Mouse (Mus musculus): Measurements from ENCODE around the gene Slc35d3.

Slc35d3 gene

GRCm38 (mm10) chr10:19850998-19851691, at the start of gene Slc35d3:
TSS of gene Slc35d3 (minus strand) at chr10:19851459.
- DNase-seq (ENCODE audit: low read depth), result no peak

GRCm38 (mm10) chr10:19900191-19900590, 48.9 kb upstream of the Slc35d3 start:
- no peak for DNase-seq (ENCODE audit: low read depth)

DNA sequence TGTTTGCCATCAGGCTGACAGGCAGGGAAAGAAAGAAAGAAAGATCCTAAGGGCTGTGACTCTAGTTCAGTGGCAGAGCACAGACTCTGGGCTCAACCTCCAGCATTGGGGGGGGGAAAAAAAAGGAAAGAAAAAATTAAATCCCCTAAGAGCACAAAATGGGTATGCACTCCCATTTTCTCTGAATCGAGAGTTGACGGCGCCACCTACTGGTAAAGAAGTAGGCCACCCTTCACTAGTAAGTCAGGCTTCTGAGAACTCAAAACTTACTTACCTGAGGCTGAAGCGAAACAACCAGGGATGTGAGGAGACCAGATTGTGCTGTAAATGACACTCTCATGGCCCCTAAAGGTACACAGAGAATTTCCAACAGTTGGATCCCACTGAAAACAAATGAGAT, 42.7 kb upstream of the Slc35d3 start:
- DNase-seq (ENCODE audit: low read depth), result no peak

- DNase-seq (ENCODE audit: low read depth), result no peak
These were observed 41.9 kb upstream of the Slc35d3 start for GRCm38 (mm10) chr10:19893146-19893545.

DNA sequence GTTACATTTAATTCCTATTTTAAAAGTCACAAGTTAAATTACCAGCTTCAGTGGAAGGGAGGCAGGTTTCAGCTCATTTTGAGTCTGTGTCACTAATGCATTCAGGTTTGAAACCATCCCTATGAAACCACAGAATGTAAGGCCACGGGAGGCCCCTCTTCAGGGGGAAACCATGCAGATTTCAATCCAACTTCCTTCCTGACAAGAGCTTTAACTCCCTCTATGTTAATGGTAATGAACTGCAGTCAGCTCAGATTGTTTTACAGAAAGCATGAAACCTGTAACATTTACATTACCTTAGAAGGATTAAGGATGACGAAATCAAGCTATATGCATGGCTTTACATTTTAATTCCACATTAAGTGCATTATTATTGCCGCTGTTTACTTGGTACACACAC, 40.4 kb upstream of the Slc35d3 start:
- no peak for DNase-seq (ENCODE audit: low read depth)

- DNase-seq (ENCODE audit: low read depth), result no peak
These were observed 38.6 kb upstream of the Slc35d3 start for GRCm38 (mm10) chr10:19889908-19890307.

DNA sequence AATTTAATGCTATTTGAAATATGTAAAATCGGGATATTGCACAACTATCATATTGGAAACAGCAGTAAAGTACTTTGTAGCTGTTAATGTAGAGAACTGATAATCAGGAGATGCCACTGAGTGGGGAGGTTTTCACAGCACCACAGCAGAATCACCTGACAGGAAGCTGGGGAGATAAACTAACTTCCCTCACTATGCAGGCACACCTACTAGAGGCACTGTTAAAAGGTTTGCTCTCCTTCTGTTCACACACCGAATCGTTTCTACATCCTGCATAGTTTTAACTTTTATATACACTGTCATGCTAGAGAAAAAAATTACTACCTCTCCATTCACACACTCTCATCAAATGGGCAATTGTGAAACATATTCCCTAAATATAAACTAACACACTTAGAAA, 35.0 kb upstream of the Slc35d3 start:
- no peak for DNase-seq (ENCODE audit: low read depth)

- DNase-seq (ENCODE audit: low read depth), result no peak
These were observed 33.1 kb upstream of the Slc35d3 start for GRCm38 (mm10) chr10:19884409-19884808.

DNA sequence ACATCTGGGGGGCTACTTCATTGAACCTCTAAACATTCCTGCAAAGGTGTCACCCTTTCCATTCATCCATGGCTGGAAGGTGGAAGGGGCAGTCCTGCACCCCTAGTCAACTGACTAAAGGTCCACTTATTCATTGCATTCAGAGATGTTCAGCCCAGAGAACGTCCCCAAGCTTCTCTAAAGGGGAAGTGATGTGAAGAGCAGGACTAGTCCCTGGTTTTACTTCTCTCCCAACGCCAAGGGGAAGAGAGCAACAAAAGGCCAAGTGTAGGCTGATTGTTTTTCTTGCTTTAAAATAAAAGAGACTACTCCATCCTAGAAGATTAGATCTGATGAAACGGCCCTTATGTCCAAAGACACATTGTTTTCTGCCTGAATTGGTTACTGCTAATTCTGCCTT, 29.2 kb upstream of the Slc35d3 start:
- no peak for DNase-seq (ENCODE audit: low read depth)

- DNase-seq (ENCODE audit: low read depth), result no peak
These were observed 27.9 kb upstream of the Slc35d3 start for GRCm38 (mm10) chr10:19879161-19879560.

- DNase-seq (ENCODE audit: low read depth), result no peak
These were observed 26.4 kb upstream of the Slc35d3 start for GRCm38 (mm10) chr10:19877679-19878078.

GRCm38 (mm10) chr10:19877257-19877656, 26.0 kb upstream of the Slc35d3 start:
- no peak for DNase-seq (ENCODE audit: low read depth)

GRCm38 (mm10) chr10:19876669-19877068, 25.4 kb upstream of the Slc35d3 start:
- no peak for DNase-seq (ENCODE audit: low read depth)

GRCm38 (mm10) chr10:19875346-19875745, 24.1 kb upstream of the Slc35d3 start:
- DNase-seq (ENCODE audit: low read depth), result no peak

DNA sequence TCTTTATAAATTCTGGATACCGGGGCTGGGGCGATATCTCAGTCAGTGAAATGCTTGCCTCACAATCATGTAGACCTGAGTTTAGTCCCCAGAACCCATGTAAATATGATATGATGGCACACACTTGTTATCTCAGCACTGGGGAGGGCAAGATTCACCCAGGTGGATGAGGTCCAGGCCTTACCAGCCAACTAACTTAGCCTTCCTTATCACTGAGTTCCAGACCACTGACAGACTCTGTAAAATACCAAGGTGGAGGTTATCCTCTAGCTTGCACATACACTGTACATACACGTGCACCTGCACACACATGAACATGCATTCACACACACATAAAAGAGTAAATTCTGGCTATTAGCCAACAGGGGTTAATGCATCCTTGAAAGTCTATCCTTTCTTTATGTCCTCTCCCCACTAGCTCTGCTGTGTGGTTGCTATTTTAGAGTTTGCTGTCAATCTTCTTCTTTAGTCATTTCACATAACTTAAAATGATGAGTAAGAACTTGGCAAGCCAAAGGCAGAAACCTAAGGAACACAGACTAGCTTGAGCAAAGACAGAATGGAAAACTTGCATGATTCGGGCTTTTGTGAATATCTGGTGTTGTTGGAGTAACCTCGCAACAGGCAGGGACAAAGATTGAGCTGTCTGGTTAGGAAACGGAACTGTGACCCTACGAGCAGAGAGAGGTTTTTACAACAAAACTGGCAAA, 4.5 kb upstream of the Slc35d3 start:
- peak; percentile 14 for DNase-seq (ENCODE audit: low read depth)

DNA sequence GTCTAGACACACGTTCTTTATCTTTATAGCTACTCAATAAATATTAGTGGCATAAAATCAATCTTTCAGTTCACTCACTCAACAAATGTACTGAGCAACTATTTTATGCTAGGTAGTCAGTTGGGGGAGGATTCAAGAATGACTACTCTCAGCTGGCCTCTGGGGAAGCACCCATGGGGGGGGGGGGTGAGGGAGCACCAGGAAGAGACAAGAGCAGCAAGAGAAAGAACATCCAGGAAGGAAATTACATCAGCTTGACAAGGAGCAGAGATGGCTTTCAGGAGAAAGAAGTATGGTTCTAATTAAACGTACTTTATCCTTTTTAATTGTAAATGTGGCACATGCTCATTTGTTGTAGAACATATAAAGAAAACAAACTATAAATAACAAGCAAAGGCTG, 2.4 kb upstream of the Slc35d3 start:
- DNase-seq (ENCODE audit: low read depth), result no peak

- no peak for DNase-seq (ENCODE audit: low read depth)
These were observed 1.5 kb upstream of the Slc35d3 start for GRCm38 (mm10) chr10:19852776-19853175.

GRCm38 (mm10) chr10:19850544-19850997, 688 bp downstream of the Slc35d3 start:
- DNase-seq (ENCODE audit: low read depth), result no peak

DNA sequence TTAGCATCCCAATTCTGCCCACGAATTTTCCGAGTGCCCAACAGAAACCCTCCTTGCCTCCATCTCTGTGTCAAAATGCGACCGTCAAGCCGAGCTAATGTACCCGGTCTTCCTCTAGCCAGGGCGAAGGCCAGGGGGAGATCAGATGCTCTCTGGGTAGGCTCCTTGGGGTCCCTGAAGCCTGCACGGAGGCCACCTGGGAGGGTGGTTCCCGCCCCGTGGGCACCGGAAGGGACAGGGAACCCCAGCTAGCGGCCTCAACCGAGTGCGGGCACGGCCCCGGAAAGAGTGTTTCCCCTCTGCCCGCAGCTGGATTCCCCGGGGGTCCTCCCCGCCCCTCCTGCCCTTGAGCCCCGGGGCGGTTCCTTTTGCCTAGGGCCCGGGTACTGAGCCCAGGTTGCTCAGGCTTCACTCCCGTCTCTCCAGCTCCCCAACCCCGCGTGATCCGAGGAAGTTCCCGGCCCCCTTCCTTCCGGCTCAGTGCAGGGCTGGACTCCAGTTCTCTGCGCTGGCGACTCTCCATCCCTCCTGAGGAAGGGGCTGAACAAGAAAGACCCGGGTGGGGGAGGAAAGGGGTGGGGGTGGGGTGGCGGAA, 1.4 kb downstream of the Slc35d3 start:
- DNase-seq (ENCODE audit: low read depth), result no peak

GRCm38 (mm10) chr10:19848928-19849770, 2.1 kb downstream of the Slc35d3 start:
- DNase-seq (ENCODE audit: low read depth), result no peak

GRCm38 (mm10) chr10:19839836-19840235, 11.4 kb downstream of the Slc35d3 start:
- DNase-seq (ENCODE audit: low read depth), result no peak

Data from fibroblast of lung, adult 2 months (primary cell).